Mouse (Mus musculus): ENCODE measurements around the gene Ptprj. TPM values are rescaled to one million over a fixed set of nuclear protein-coding genes. Genes with fewer than 3 reads are reported as not detected.
"Not testable (repeated sequence)": the region's sequence is repeated elsewhere in the genome, so short reads cannot be mapped to it uniquely, and the experiment has no call there.

Ptprj gene
- total RNA-seq, 2 experiments from 2014 or later = 72.8 to 78.4 TPM

- intact Hi-C loops (cut with DNase I) = loop anchor here (5.0 kb wide), 1 partner anchor 205 kb away; the partner anchor contains the start of gene Nup160
Measured at GRCm38 (mm10) chr2:90472701-90473100, 107.7 kb downstream of the Ptprj start.

GRCm38 (mm10) chr2:90470122-90470521 lies 110.3 kb downstream of the Ptprj start:
- peak in 1 of 2 experiments; percentile 39 for DNase-seq (ENCODE audit: extremely low spot score in 1 of 2, low spot score in 2 of 2)
- intact Hi-C loops (cut with DNase I) = loop anchor here (5.0 kb wide), 1 partner anchor 207 kb away; the partner anchor contains the start of gene Nup160

More at GRCm38 (mm10) chr2:90472701-90473100, 107.7 kb downstream of the Ptprj start:
- no peak for DNase-seq (ENCODE audit: extremely low spot score in 1 of 2, low spot score in 2 of 2)

DNA sequence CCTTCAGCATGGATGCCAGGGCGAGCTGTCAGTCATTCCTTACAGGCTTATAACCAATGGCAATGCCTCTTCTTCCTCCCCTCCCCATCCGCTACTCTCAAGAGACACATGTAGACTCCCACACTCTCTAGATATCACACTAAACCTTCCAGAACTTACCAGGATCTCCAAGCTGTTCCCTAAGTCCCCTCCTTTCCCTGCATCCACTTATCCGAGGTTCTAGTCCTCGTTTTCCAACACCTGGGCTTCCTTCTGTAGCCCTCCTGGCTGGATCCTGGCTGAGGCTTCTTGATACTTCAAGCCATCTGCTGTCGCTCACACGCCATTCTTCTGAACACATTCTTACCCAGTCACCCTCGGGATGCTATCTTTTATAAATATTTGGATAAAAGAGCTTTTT lies 114.0 kb downstream of the Ptprj start:
- DNase-seq (ENCODE audit: extremely low spot score in 1 of 2, low spot score in 2 of 2) = no peak
- intact Hi-C loops (cut with DNase I) = no loop called here

DNA sequence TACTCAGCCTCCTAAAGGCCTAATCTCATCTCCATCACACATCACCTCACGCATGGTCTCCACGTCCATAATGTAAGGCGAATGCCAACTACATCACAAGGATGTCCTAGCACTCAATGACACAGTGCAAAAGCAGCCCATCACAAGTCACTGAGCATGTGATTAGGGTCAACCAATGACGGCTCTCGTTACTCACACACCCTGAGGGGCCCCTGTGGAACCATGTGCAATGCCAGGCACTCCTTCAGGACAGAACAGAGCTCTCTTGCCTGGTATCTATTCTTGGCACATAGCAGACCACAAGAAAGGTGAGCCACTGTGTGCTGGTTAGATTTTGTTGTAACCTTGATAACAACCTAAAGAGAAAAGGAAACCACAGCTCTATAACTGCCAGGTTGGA lies 116.7 kb downstream of the Ptprj start:
- intact Hi-C loops (cut with DNase I) = no loop called here
- no peak for DNase-seq (ENCODE audit: extremely low spot score in 1 of 2, low spot score in 2 of 2)

- intact Hi-C loops (cut with DNase I) = no loop called here
Measured at GRCm38 (mm10) chr2:90462252-90462651, 118.2 kb downstream of the Ptprj start.

GRCm38 (mm10) chr2:90457946-90458345 lies 122.5 kb downstream of the Ptprj start:
- DNase-seq (ENCODE audit: extremely low spot score in 1 of 2, low spot score in 2 of 2) = no peak
- intact Hi-C loops (cut with DNase I) = no loop called here

More at GRCm38 (mm10) chr2:90462252-90462651, 118.2 kb downstream of the Ptprj start:
- DNase-seq (ENCODE audit: extremely low spot score in 1 of 2, low spot score in 2 of 2) = no peak

- no peak for DNase-seq (ENCODE audit: extremely low spot score in 1 of 2, low spot score in 2 of 2)
- intact Hi-C loops (cut with DNase I) = no loop called here
Measured at GRCm38 (mm10) chr2:90452380-90452779, 128.1 kb downstream of the Ptprj start.

DNA sequence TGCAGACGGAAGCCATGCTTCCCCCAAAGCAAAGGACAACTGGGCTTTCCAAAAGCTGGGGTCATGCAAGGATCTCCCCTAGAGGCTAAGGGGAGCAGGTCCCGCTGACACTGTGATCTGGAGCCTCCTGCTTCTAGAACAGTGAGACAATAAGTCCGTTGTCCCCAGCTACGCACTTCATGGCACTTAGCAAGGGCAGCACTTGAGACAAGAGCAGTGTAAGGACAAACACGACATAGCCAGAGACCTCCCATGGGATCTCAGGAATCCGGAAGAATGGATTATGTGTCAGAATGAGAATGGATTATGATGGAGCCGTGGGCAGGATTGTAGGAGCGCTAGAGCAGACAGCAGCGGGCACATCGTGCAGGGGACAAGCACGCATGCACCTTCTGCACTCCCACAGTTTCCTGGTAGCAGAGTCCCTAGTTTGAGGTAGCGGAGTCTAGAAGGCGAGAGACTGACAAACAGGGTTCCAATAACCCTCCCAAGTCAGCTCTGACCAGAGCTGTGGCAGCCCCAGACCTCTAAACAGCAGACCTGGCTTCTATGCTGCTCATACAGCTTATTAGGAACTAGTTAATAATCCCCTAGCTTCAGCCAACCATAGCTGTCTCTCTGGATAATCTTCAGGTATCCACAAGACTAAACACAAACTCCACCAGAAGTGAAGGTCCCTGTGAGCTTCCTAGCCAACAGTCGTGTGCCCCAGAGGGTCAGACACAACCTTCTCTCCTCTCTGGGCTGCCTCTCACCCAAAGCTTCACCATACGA lies 131.3 kb downstream of the Ptprj start:
- intact Hi-C loops (cut with DNase I) = no loop called here
- DNase-seq (ENCODE audit: extremely low spot score in 1 of 2, low spot score in 2 of 2) = no peak

- DNase-seq (ENCODE audit: extremely low spot score in 1 of 2, low spot score in 2 of 2) = no peak
- intact Hi-C loops (cut with DNase I) = no loop called here
Measured at GRCm38 (mm10) chr2:90443811-90444210, 136.6 kb downstream of the Ptprj start.

- intact Hi-C loops (cut with DNase I) = not testable (repeated sequence)
- peak in 1 of 2 experiments; percentile 56 for DNase-seq (ENCODE audit: extremely low spot score in 1 of 2, low spot score in 2 of 2)
Measured at GRCm38 (mm10) chr2:90441811-90442210, 138.6 kb downstream of the Ptprj start.

- intact Hi-C loops (cut with DNase I); DNase-seq (ENCODE audit: extremely low spot score in 1 of 2, low spot score in 2 of 2): not testable (repeated sequence)
Measured at GRCm38 (mm10) chr2:90440169-90440568, 140.3 kb downstream of the Ptprj start.

DNA sequence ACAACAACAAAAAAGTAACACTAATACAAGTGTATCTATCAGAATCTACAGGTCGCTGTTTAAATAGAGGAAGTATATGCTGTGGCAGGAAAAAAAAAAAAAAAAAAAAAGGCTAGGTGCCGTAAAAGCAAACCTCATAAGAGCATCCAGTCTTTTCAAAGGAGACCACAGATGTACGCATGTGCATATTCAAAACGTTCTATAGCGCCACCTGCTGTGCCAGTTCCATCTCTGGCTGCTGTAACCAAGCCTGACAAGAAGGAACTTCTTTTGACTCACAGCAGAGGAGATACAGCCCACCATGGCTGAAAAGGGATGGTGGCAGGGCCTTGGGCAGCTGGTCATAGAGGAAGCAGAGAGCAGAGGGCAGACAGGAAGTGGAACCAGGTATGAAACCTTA lies 143.0 kb downstream of the Ptprj start:
- intact Hi-C loops (cut with DNase I); DNase-seq (ENCODE audit: extremely low spot score in 1 of 2, low spot score in 2 of 2): not testable (repeated sequence)

- DNase-seq (ENCODE audit: extremely low spot score in 1 of 2, low spot score in 2 of 2); intact Hi-C loops (cut with DNase I): not testable (repeated sequence)
Measured at GRCm38 (mm10) chr2:90429782-90430181, 150.7 kb downstream of the Ptprj start.

DNA sequence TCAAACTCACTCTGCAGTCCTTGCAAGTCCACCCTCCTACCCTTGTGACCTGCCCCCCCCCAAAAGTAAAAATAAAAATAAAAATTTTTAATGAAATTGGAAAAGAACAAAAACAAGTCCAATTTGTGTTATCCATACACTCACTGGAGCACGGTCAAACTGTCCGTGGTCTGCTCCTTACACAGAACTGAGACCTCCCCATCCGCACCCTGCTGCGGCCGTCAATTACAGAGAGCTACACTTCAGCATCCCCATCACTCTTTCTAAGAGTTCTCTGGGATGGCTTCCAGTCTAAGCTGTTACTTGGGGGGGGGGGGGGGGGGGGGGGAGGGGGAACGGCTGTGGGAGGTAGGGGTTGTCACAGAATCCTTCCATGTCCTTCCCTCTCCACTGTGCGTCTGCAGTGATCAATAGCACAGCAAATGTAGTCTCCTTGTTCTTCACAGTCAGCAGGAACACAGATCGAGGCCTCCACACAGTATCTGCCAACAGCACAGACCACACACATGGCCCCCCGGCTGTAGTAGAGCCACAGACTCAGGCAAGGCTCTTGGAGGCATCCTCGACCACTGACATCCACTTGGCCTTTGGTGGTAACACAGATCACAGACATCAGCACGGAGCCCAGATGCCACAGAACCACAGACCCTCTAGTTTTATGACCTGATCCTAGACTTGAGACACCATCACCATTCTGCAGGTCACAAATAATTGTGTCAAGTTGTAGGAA lies 151.3 kb downstream of the Ptprj start:
- DNase-seq (ENCODE audit: extremely low spot score in 1 of 2, low spot score in 2 of 2) = not testable (repeated sequence)

GRCm38 (mm10) chr2:90424937-90425336 lies 155.5 kb downstream of the Ptprj start:
- DNase-seq (ENCODE audit: extremely low spot score in 1 of 2, low spot score in 2 of 2); intact Hi-C loops (cut with DNase I): not testable (repeated sequence)

More for the DNA sequence above, 151.3 kb downstream of the Ptprj start:
- intact Hi-C loops (cut with DNase I) = not testable (repeated sequence)

- DNase-seq (ENCODE audit: extremely low spot score in 1 of 2, low spot score in 2 of 2); intact Hi-C loops (cut with DNase I): not testable (repeated sequence)
Measured at GRCm38 (mm10) chr2:90422282-90422681, 158.2 kb downstream of the Ptprj start.

DNA sequence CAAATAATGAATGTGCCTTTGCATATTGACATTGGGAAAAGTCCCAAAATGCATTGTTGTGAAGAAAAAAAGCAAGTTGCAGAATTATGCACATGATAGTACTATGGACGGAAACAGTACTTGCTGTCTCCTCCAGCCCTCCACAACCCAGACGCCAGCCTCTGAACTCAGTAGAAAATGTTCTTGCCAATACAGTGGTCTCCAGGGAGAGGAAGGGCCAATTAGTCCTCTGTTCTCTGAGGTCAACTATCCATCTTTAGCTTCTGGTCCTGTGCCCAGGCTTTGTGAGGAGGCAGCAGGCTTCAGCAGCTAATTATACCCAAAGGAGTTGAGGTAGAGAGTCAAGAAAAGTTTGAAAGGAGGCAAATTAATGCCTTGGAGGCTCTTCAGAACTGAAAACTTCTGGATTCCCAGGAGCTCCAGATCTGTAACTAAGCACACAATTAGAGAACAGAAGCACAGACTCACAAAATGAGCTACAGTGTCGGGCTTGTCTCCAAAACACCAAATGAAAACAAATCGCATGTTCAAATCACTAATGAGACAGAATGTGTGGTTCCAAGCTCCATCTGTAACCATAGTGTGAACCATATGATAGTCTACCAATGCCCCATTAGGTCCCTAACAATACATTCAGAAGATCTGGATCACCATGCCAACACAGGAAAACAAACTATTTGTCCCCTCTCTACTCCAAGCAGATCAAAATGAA lies 166.2 kb downstream of the Ptprj start:
- intact Hi-C loops (cut with DNase I); DNase-seq (ENCODE audit: extremely low spot score in 1 of 2, low spot score in 2 of 2): not testable (repeated sequence)

- DNase-seq (ENCODE audit: extremely low spot score in 1 of 2, low spot score in 2 of 2); intact Hi-C loops (cut with DNase I): not testable (repeated sequence)
Measured at GRCm38 (mm10) chr2:90398633-90399107, 181.8 kb downstream of the Ptprj start, which contains the start of gene Olfr1274-ps. TSS of gene Olfr1274-ps (plus strand) at chr2:90398683.

Measured in left cerebral cortex, postnatal 10 days (tissue).